Mouse (Mus musculus) left cerebral cortex, adult 6 months (tissue): ENCODE measurements around the gene Olfr988. TPM values are rescaled to one million over a fixed set of nuclear protein-coding genes. Genes with fewer than 3 reads are reported as not detected.

Source experiments
- long read RNA-seq, 2 experiments: library from polyadenylated mRNA; unstranded; transcript quantifications; one replicate each; pipeline ENCODE4 v2.0.0; 2019 to 2020
- polyA plus RNA-seq: library from polyadenylated mRNA; unstranded; fragments of <200 nt; fragmentation: Nextera tagmentation; gene quantifications from 2 replicates; pipeline ENCODE4 v1.2.3, GENCODE M21; 2021

Gene Olfr988
- polyA plus RNA-seq = not detected in 2 replicates
- long read RNA-seq, experiment 1 = 0 reads
- long read RNA-seq, experiment 2 = 0 reads

DNA sequence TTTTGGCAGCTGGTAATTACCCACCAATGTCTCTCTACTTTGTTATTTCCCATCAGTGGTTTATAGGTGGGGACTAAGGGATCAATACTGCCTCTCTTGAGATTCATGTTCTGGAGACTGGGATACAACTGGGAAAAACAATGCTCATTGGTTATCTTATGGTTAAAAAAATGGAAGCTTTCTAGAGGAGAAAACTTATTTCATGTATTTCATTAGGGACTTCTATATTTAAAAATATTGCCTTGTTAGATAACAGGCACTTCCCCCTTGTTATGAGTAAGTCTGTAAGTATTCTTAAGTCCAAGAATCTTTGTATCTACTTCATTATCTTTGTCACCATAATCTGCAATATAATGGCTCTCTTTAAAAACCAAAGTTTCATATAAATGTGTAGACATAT, at the start of gene Olfr988:
Gene Olfr988, minus strand, starts transcription at position 101 of the 400 bp plus-strand sequence.

GRCm38 (mm10) chr2:85409369-85409768, 46.3 kb upstream of the Olfr988 start, which contains the start of gene Olfr992:
TSS of gene Olfr992 (minus strand) at chr2:85409469.

GRCm38 (mm10) chr2:85339215-85339614, 23.8 kb downstream of the Olfr988 start, which contains the start of gene Olfr987:
TSS of gene Olfr987 (minus strand) at chr2:85339315.

Other genes with a start within 250 kb of the Olfr988 start
- gene Aplnr, start 227.0 kb downstream of the Olfr988 start, polyA plus RNA-seq = 0.13 TPM in 1 of 2 replicates, not detected in the other
- 7.2 and 8.3 TPM in 2 replicates for gene Lrrc55, start 166.0 kb downstream of the Olfr988 start, polyA plus RNA-seq
- not detected in 2 replicates for gene Olfr987, start 23.9 kb downstream of the Olfr988 start, polyA plus RNA-seq
- not detected in 2 replicates for gene Olfr992, start 46.2 kb upstream of the Olfr988 start, polyA plus RNA-seq
- gene Olfr993, start 51.6 kb upstream of the Olfr988 start, polyA plus RNA-seq = not detected in 2 replicates
- not detected in 2 replicates for gene Olfr994, start 73.2 kb upstream of the Olfr988 start, polyA plus RNA-seq
- not detected in 2 replicates for gene Olfr995, start 80.4 kb upstream of the Olfr988 start, polyA plus RNA-seq
- gene 4833423E24Rik, start 155.8 kb upstream of the Olfr988 start, polyA plus RNA-seq = not detected in 2 replicates
- not detected in 2 replicates for gene Olfr996, start 216.0 kb upstream of the Olfr988 start, polyA plus RNA-seq
- gene Olfr998, start 225.7 kb upstream of the Olfr988 start, polyA plus RNA-seq = not detected in 2 replicates
- not detected in 2 replicates for gene Olfr1000, start 248.7 kb upstream of the Olfr988 start, polyA plus RNA-seq